Mouse (Mus musculus) erythroblast, embryonic 14.5 days (primary cell): Measurements from ENCODE around the gene Rsrc1.

Experiments
- GATA1 ChIP-seq: IDR thresholded peaks from 2 replicates; pipeline ENCODE4 v1.6.1; 2012; ENCODE audit warnings: low read length, inconsistent platforms, mixed read lengths
- TAL1 ChIP-seq: IDR thresholded peaks from 3 replicates; pipeline ENCODE4 v1.6.1; 2012; ENCODE audit warnings: low read length, inconsistent platforms, mixed read lengths

DNA sequence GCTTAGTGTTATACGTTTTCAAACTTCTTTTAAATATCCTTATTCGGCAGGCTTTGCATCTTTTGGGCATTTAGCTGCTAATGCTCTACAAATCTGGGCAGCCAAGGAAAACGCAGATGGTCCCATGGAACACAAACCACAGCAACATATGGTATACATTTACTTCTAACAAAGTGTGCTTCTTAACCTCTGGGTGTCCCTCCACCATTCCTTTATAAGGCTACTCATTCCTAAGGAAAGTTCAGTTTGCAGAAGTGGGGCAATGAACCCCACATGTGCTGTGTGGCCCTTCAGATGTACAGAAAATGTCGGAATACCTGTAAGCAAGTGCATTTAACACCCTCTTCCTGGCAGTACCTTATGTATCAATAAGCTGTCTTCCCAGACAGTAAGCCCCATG is 13.7 kb upstream of the Rsrc1 start:
- no peak for TF ChIP-seq TAL1
- TF ChIP-seq GATA1 = no peak
